Mouse (Mus musculus): ENCODE results near the gene Mvp.

Mvp gene

GRCm38 (mm10) chr7:126999568-126999967 is 14.9 kb downstream of the Mvp start:
- DNase-seq (ENCODE audit: low read depth in 1 of 2, low spot score in 2 of 2), result no peak

GRCm38 (mm10) chr7:126996449-126996848 is 18.0 kb downstream of the Mvp start:
- no peak for DNase-seq (ENCODE audit: low read depth in 1 of 2, low spot score in 2 of 2)

GRCm38 (mm10) chr7:126988816-126989215 is 25.6 kb downstream of the Mvp start:
- no peak for DNase-seq (ENCODE audit: low read depth in 1 of 2, low spot score in 2 of 2)

- DNase-seq (ENCODE audit: low read depth in 1 of 2, low spot score in 2 of 2), result no peak
These were observed 28.1 kb downstream of the Mvp start for GRCm38 (mm10) chr7:126986319-126986718.

- DNase-seq (ENCODE audit: low read depth in 1 of 2, low spot score in 2 of 2), result no peak
These were observed 29.6 kb downstream of the Mvp start for GRCm38 (mm10) chr7:126984667-126985444.

GRCm38 (mm10) chr7:126983113-126983512 is 31.3 kb downstream of the Mvp start:
- DNase-seq (ENCODE audit: low read depth in 1 of 2, low spot score in 2 of 2), result no peak

GRCm38 (mm10) chr7:126982054-126982453 is 32.4 kb downstream of the Mvp start:
- DNase-seq (ENCODE audit: low read depth in 1 of 2, low spot score in 2 of 2), result no peak

- no peak for DNase-seq (ENCODE audit: low read depth in 1 of 2, low spot score in 2 of 2)
These were observed 32.8 kb downstream of the Mvp start for GRCm38 (mm10) chr7:126981601-126982000.

GRCm38 (mm10) chr7:126978841-126979240 is 35.6 kb downstream of the Mvp start:
- no peak for DNase-seq (ENCODE audit: low read depth in 1 of 2, low spot score in 2 of 2)

GRCm38 (mm10) chr7:126976878-126977459 is 37.5 kb downstream of the Mvp start:
- no peak for DNase-seq (ENCODE audit: low read depth in 1 of 2, low spot score in 2 of 2)

GRCm38 (mm10) chr7:126975950-126976866 is 38.2 kb downstream of the Mvp start, which contains the start of gene Cdiptos:
Cdiptos (minus strand) TSS chr7:126976098.
- peak; percentile 88 to 91 for DNase-seq (ENCODE audit: low read depth in 1 of 2, low spot score in 2 of 2)

GRCm38 (mm10) chr7:126975893-126975949 is 38.7 kb downstream of the Mvp start, which contains the start of gene Cdipt:
Cdipt (plus strand) TSS chr7:126975914.
- DNase-seq (ENCODE audit: low read depth in 1 of 2, low spot score in 2 of 2), result no peak

- DNase-seq (ENCODE audit: low read depth in 1 of 2, low spot score in 2 of 2), result peak in 1 of 2 experiments; percentile 30
These were observed 38.9 kb downstream of the Mvp start for GRCm38 (mm10) chr7:126975493-126975892.

GRCm38 (mm10) chr7:126967361-126967760 is 47.1 kb downstream of the Mvp start:
- DNase-seq (ENCODE audit: low read depth in 1 of 2, low spot score in 2 of 2), result no peak

GRCm38 (mm10) chr7:126965568-126965967 is 48.9 kb downstream of the Mvp start:
- no peak for DNase-seq (ENCODE audit: low read depth in 1 of 2, low spot score in 2 of 2)

- no peak for DNase-seq (ENCODE audit: low read depth in 1 of 2, low spot score in 2 of 2)
These were observed 50.7 kb downstream of the Mvp start for GRCm38 (mm10) chr7:126963548-126964286.

- no peak for DNase-seq (ENCODE audit: low read depth in 1 of 2, low spot score in 2 of 2)
These were observed 52.5 kb downstream of the Mvp start for GRCm38 (mm10) chr7:126961965-126962364.

GRCm38 (mm10) chr7:126961095-126961494 is 53.3 kb downstream of the Mvp start:
- DNase-seq (ENCODE audit: low read depth in 1 of 2, low spot score in 2 of 2), result no peak

GRCm38 (mm10) chr7:126959780-126960179 is 54.6 kb downstream of the Mvp start:
- DNase-seq (ENCODE audit: low read depth in 1 of 2, low spot score in 2 of 2), result no peak

GRCm38 (mm10) chr7:126955125-126955524 is 59.3 kb downstream of the Mvp start:
- DNase-seq (ENCODE audit: low read depth in 1 of 2, low spot score in 2 of 2), result no peak

- no peak for DNase-seq (ENCODE audit: low read depth in 1 of 2, low spot score in 2 of 2)
These were observed 61.8 kb downstream of the Mvp start for GRCm38 (mm10) chr7:126952646-126953045.
